ENCODE assay signal across 19 mouse cellular contexts in the genomic region with DNA sequence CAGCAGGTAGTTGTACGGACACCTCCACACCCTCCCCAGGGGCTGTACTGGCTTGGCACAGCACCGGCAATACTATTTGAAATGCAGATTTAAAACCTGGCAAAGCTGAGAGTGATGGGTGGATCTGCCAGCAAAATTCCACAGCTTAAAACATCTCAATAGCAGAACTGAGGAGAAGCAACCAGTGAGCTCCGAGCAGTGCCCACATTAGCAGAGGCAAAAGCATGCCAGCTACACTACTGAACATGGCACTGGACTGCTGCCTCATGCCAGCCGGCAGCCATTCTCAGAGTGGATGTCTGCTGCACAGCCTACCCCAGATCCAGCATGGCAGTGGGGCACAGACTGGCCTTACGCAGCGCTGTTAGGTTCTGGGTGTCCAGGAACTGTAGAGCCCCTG.
A peak's percentile ranks its signal among the peaks of the same experiment; 100 is the strongest.
DNase-seq lines count a peak whose midpoint lies in the region; ATAC-seq and TF ChIP-seq lines count a peak whose summit lies in the region.
"Had no signal": no experiment of that assay in that cellular context is flagged by ENCODE, and none has a peak within 500 bp of the region (broad histone marks: within the 10 kb centered on the region; RNA-seq: fewer than 3 reads in every experiment).

No protein-coding gene starts in this region.

- whole genome bisulfite sequencing in forebrain, embryonic 16.5 days = 58% methylated on average over 6 of the region's 6 CpGs

- peaks cover 9% of the 10 kb centered on the region for H3K4me1 ChIP-seq in forebrain, embryonic 16.5 days (replicated peaks; ENCODE audit: control insufficient read depth, insufficient read depth, low read length)
- H3K4me1 ChIP-seq: embryonic facial prominence, embryonic 15.5 days; heart, embryonic 15.5 days; midbrain, embryonic 12.5 days had no signal

- peak; percentile 92 for ATAC-seq in frontal cortex, adult (ENCODE audit: low TSS enrichment)
- ATAC-seq in forebrain, embryonic 16.5 days = peak; percentile 62
- ATAC-seq: CD4-positive, CD25-positive, alpha-beta regulatory T cell, adult 4 months; liver, postnatal 0 days had no signal

- no peak overlapping the region for H3K4me2 ChIP-seq in forebrain, embryonic 16.5 days (ENCODE audit: low read length)
- H3K4me2 ChIP-seq: embryonic facial prominence, embryonic 15.5 days; heart, embryonic 15.5 days; limb, embryonic 15.5 days; midbrain, embryonic 12.5 days had no signal

- H3K27ac ChIP-seq in forebrain, embryonic 16.5 days (ENCODE audit: low read length) = no peak overlapping the region
- H3K27ac ChIP-seq: embryonic facial prominence, embryonic 15.5 days; heart, embryonic 15.5 days; limb, embryonic 15.5 days; midbrain, embryonic 12.5 days had no signal

- no peak for TF ChIP-seq POLR2A in brain, embryonic 14.5 days (IDR thresholded peaks at IDR 0.05; ENCODE audit: borderline replicate concordance, extremely low read depth, insufficient read depth, insufficient read length, poor library complexity, severe bottlenecking)

- no peak for DNase-seq in frontal cortex, postnatal 14 days (ENCODE audit: low spot score in 2 of 2)
- DNase-seq in left cerebral cortex, adult 18-20 months (ENCODE audit: low spot score in 2 of 2) = peak; percentile 19 to 25
- DNase-seq in left cerebral cortex, adult 11 months (ENCODE audit: low spot score) = no peak
- peak; percentile 59 for DNase-seq in brain, embryonic 14.5 days (ENCODE audit: low read depth)
- DNase-seq in adipocyte (ENCODE audit: low spot score) = no peak
- DNase-seq: adrenal gland, postnatal 10 days; heart, adult 18-20 months; kidney, adult 9 months; kidney, postnatal 4 days; liver, postnatal 0 days; lung, postnatal 4 days; thymus, postnatal 25 days had no signal

- H3K4me3 ChIP-seq in forebrain, embryonic 16.5 days (replicated peaks; ENCODE audit: low read length) = no peak overlapping the region
- H3K4me3 ChIP-seq: embryonic facial prominence, embryonic 15.5 days; heart, embryonic 15.5 days; limb, embryonic 15.5 days; midbrain, embryonic 12.5 days had no signal

- TF ChIP-seq CTCF in brain, embryonic 14.5 days (IDR thresholded peaks at IDR 0.05; ENCODE audit: borderline replicate concordance, extremely low read depth, insufficient read depth, insufficient read length) = no peak

- no peaks in the 10 kb centered on the region for H3K36me3 ChIP-seq in forebrain, embryonic 16.5 days (ENCODE audit: control insufficient read depth, insufficient read depth)
- H3K36me3 ChIP-seq: embryonic facial prominence, embryonic 15.5 days; heart, embryonic 15.5 days; limb, embryonic 15.5 days; midbrain, embryonic 12.5 days had no signal

- no peaks in the 10 kb centered on the region for H3K9me3 ChIP-seq in forebrain, embryonic 16.5 days (ENCODE audit: control insufficient read depth, low read length)
- H3K9me3 ChIP-seq: embryonic facial prominence, embryonic 15.5 days; heart, embryonic 15.5 days; limb, embryonic 15.5 days; midbrain, embryonic 12.5 days had no signal

- H3K27me3 ChIP-seq in forebrain, embryonic 16.5 days (replicated peaks; ENCODE audit: control insufficient read depth, insufficient read depth, low read length) = no peaks in the 10 kb centered on the region
- H3K27me3 ChIP-seq: embryonic facial prominence, embryonic 15.5 days; heart, embryonic 15.5 days; limb, embryonic 15.5 days; midbrain, embryonic 12.5 days had no signal

- H3K9ac ChIP-seq in forebrain, embryonic 16.5 days (replicated peaks; ENCODE audit: low read depth, low read length) = no peak overlapping the region
- H3K9ac ChIP-seq: embryonic facial prominence, embryonic 15.5 days; heart, embryonic 15.5 days; limb, embryonic 15.5 days; liver, postnatal 0 days; midbrain, embryonic 12.5 days had no signal

Comparison
In these comparisons a context has a peak if more than half of its experiments do, and no peak if none do; other contexts are left out.
1. DNase-seq: peak in left cerebral cortex, adult 18-20 months (2 of 2) and brain, embryonic 14.5 days (single experiment); none in frontal cortex, postnatal 14 days (0 of 2), left cerebral cortex, adult 11 months (single experiment) and adipocyte (single experiment).